19 mouse cellular contexts compared by ENCODE assay signal in the genomic region with DNA sequence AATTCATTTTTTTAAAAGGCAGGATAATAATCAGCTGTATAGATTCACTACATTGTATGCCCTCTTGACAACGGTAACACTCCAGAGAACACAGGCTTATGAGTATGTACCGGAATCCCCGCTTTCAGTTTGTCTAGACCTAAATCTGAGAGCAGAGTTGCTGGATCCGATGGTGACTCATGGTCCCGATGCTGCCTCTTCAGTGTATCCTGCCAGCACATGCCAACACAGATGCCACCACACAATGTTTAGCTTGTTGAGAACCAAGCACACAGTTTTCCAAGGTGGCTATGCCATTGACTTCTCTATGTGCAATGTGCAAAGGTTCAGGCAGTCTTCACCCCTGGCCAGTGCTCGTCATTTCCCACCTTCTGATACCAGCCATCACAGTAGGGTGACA.
DNase-seq lines count a peak whose midpoint lies in the region; ATAC-seq lines count a peak whose summit lies in the region.
"Had no signal": no experiment of that assay in that cellular context is flagged by ENCODE, and none has a peak within 500 bp of the region (broad histone marks: within the 10 kb centered on the region; RNA-seq: fewer than 3 reads in every experiment).

No protein-coding gene starts in this region.

- ATAC-seq in frontal cortex, adult (ENCODE audit: low TSS enrichment): peak; percentile 97
- ATAC-seq in inflammation-experienced regulatory T-cells, adult 6 months: no peak
- ATAC-seq: forebrain, embryonic 15.5 days had no signal

- intact Hi-C loops in left cerebral cortex, postnatal 36 days (cut with DNase I): no loop called here
- intact Hi-C loops in left cerebral cortex, postnatal 4 days (cut with DNase I): no loop called here

- DNase-seq in frontal cortex, postnatal 10 days (ENCODE audit: low spot score in 2 of 2): no peak
- peak; percentile 26 to 32 for DNase-seq in left cerebral cortex, postnatal 36 days (ENCODE audit: low spot score in 2 of 2)
- no peak for DNase-seq in left cerebral cortex, postnatal 4 days
- peak; percentile 12 for DNase-seq in 3T3-L1 (ENCODE audit: low read depth, low spot score)
- peak; percentile 55 for DNase-seq in layer of hippocampus, adult 9-10 months (ENCODE audit: low spot score)
- no peak for DNase-seq in lung, adult 18-20 months
- DNase-seq: adrenal gland, adult 8-10 months; cerebellum, adult 11 months; cerebellum, adult 9-10 months; cerebellum, postnatal 36 days; gastrocnemius, adult 2 months; gastrocnemius, postnatal 36 days; heart, postnatal 10 days; kidney, adult 18-20 months; kidney, postnatal 25 days; lung, postnatal 36 days had no signal

Comparison
In these comparisons a context has a peak if more than half of its experiments do, and no peak if none do; other contexts are left out.
1. DNase-seq: peak in left cerebral cortex, postnatal 36 days (2 of 2), 3T3-L1 (single experiment) and layer of hippocampus, adult 9-10 months (single experiment); none in frontal cortex, postnatal 10 days (0 of 2), left cerebral cortex, postnatal 4 days (single experiment) and lung, adult 18-20 months (0 of 2).